In the genomic region with DNA sequence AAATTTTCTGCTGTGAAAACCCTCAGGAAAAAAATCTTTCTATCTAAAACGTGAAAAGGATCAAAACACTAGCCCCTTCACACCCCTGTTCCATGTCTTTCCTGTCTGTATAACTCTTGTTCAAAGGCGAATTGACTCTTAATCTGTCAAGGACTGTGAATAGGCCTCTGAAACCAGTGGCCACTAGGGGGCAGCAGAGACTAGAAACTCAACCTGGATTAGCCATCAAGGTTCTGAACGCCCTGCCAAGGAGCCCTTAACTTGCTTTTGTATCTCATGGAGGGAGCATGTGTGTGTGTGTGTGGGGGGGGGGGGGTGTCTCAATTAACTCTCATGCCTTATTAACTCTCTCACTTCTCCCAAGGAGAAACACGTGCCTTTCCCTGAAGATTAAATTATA, we compare ENCODE assay signal across 9 mouse cellular contexts. TPM values are rescaled to one million over a fixed set of nuclear protein-coding genes. Genes with fewer than 3 reads are reported as not detected.
A peak's percentile ranks its signal among the peaks of the same experiment; 100 is the strongest.
DNase-seq lines count a peak whose midpoint lies in the region; ATAC-seq and TF ChIP-seq lines count a peak whose summit lies in the region.
"Had no signal": no experiment of that assay in that cellular context is flagged by ENCODE, and none has a peak within 500 bp of the region (broad histone marks: within the 10 kb centered on the region; RNA-seq: fewer than 3 reads in every experiment).

No protein-coding gene starts in this region.

- H3K27me3 ChIP-seq in heart, embryonic 11.5 days (ENCODE audit: control insufficient read depth, insufficient read depth, low read length), result peaks cover 29% of the 10 kb centered on the region
- peaks cover 14% of the 10 kb centered on the region for H3K27me3 ChIP-seq in embryonic facial prominence, embryonic 11.5 days (ENCODE audit: control insufficient read depth, insufficient read depth, low read length)
- no peaks in the 10 kb centered on the region for H3K27me3 ChIP-seq in testis, adult 2 months (ENCODE audit: control insufficient read depth, insufficient read depth, low read length)

- ATAC-seq in heart, embryonic 11.5 days (replicated peaks; ENCODE audit: insufficient number of reproducible peaks, low FRiP score, low TSS enrichment), result no peak
- no peak for ATAC-seq in embryonic facial prominence, embryonic 11.5 days (replicated peaks; ENCODE audit: insufficient number of reproducible peaks, low FRiP score, low TSS enrichment, low read depth)
- ATAC-seq in monocyte, adult 5-6 weeks (replicated peaks; ENCODE audit: insufficient number of reproducible peaks, low FRiP score, low TSS enrichment, poor library complexity, severe bottlenecking), result 0 out of 2 replicates have a peak, but pooled peaks have one; percentile 36

- no peak overlapping the region for H3K9ac ChIP-seq in heart, embryonic 11.5 days (ENCODE audit: low read depth, low read length)
- H3K9ac ChIP-seq in embryonic facial prominence, embryonic 11.5 days (replicated peaks; ENCODE audit: low read length), result no peak overlapping the region

- intact Hi-C loops in heart, postnatal 10 days (cut with DNase I), result loop anchor here (1.0 to 10.0 kb wide), 2 partner anchors 175 to 641 kb away; no protein-coding TSS in a partner anchor

- TF ChIP-seq CTCF in testis, adult 2 months (IDR thresholded peaks at IDR 0.05; ENCODE audit: control insufficient read depth, insufficient read depth, insufficient replicate concordance, low read depth, low read length), result peak; percentile 49; the same call in 1 of the 2 replicates

- no peaks in the 10 kb centered on the region for H3K36me3 ChIP-seq in heart, embryonic 11.5 days (ENCODE audit: control insufficient read depth, insufficient read depth, low read length)
- no peaks in the 10 kb centered on the region for H3K36me3 ChIP-seq in embryonic facial prominence, embryonic 11.5 days (replicated peaks; ENCODE audit: control insufficient read depth, insufficient read depth, low read depth, low read length)
- H3K36me3 ChIP-seq in testis, adult 2 months (ENCODE audit: control insufficient read depth, insufficient read depth, low read length), result no peaks in the 10 kb centered on the region
- H3K36me3 ChIP-seq: G1E had no signal

- no peaks in the 10 kb centered on the region; the same call in 1 of the 2 replicates for H3K4me1 ChIP-seq in heart, embryonic 11.5 days (ENCODE audit: control insufficient read depth, insufficient read depth, low read length)
- H3K4me1 ChIP-seq in embryonic facial prominence, embryonic 11.5 days (ENCODE audit: control insufficient read depth, insufficient read depth, low read length), result peaks cover 4% of the 10 kb centered on the region
- H3K4me1 ChIP-seq in testis, adult 2 months (ENCODE audit: control insufficient read depth, insufficient read depth, low read length), result peaks cover 15% of the 10 kb centered on the region

- peak; percentile 54 to 88 for DNase-seq in heart, adult 18-20 months
- peak; percentile 59 to 69 for DNase-seq in adrenal gland, postnatal 4 days (ENCODE audit: low spot score in 2 of 2)
- DNase-seq in embryonic facial prominence, embryonic 11.5 days (ENCODE audit: low spot score), result peak; percentile 90
- peak; percentile 79 to 89 for DNase-seq in heart, postnatal 10 days
- DNase-seq in left cerebral cortex, adult 18-20 months (ENCODE audit: low spot score in 2 of 2), result peak; percentile 88 to 95

- TF ChIP-seq POLR2A in testis, adult 2 months (IDR thresholded peaks at IDR 0.05; ENCODE audit: control insufficient read depth, low read depth, low read length), result no peak

- H3K9me3 ChIP-seq in heart, embryonic 11.5 days (replicated peaks; ENCODE audit: control insufficient read depth, low read length), result no peaks in the 10 kb centered on the region
- H3K9me3 ChIP-seq in embryonic facial prominence, embryonic 11.5 days (replicated peaks; ENCODE audit: control insufficient read depth, low read length), result no peaks in the 10 kb centered on the region

- no peak overlapping the region for H3K4me2 ChIP-seq in heart, embryonic 11.5 days
- no peak overlapping the region for H3K4me2 ChIP-seq in embryonic facial prominence, embryonic 11.5 days (ENCODE audit: low read depth, low read length)

- H3K27ac ChIP-seq in heart, embryonic 11.5 days (ENCODE audit: low read depth, low read length), result no peak overlapping the region
- H3K27ac ChIP-seq in embryonic facial prominence, embryonic 11.5 days (replicated peaks; ENCODE audit: low read depth, low read length), result no peak overlapping the region
- H3K27ac ChIP-seq in testis, adult 2 months (ENCODE audit: control insufficient read depth, insufficient read depth, low read depth, low read length), result no peak overlapping the region

- 10% methylated on average over 4 of the region's 4 CpGs for WGBS in heart, embryonic 11.5 days (ENCODE audit: insufficient replicate concordance)
- 12% methylated on average over 4 of the region's 4 CpGs for WGBS in embryonic facial prominence, embryonic 11.5 days

- no peak overlapping the region for H3K4me3 ChIP-seq in heart, embryonic 11.5 days (ENCODE audit: low read depth, low read length)
- no peak overlapping the region for H3K4me3 ChIP-seq in embryonic facial prominence, embryonic 11.5 days (ENCODE audit: low read depth, low read length)
- no peak overlapping the region for H3K4me3 ChIP-seq in testis, adult 2 months (ENCODE audit: control insufficient read depth, low read depth, low read length)

RNA-seq across cellular contexts. Expression of a gene that starts 1.8 kb away (rescaled TPM):
- not detected for total RNA-seq in heart, adult 18-20 months (2021)
- polyA plus RNA-seq in heart, embryonic 11.5 days (2014; fragmentation: Nextera tagmentation; extraction: Ambion mirVana), result 0.17 and 0.39 TPM in 2 replicates
- total RNA-seq in adrenal gland, postnatal 4 days (2021), result 1 to 10 TPM; 1.4 to 1.5 TPM
- 0.15 and 0.38 TPM in 2 replicates for polyA plus RNA-seq in embryonic facial prominence, embryonic 11.5 days (2014; fragmentation: Nextera tagmentation; extraction: Ambion mirVana)
- not detected for total RNA-seq in heart, postnatal 10 days (2021)
- 1 to 10 TPM; 8.4 to 9.1 TPM for total RNA-seq in left cerebral cortex, adult 18-20 months (2021)
- not detected in 3 replicates for total RNA-seq in monocyte, adult 5-6 weeks (2017)
- polyA plus RNA-seq in testis, adult 2 months (2012; rRNA removed), result 0.54 and 0.64 TPM in 2 replicates
- polyA plus RNA-seq: G1E had no signal
